ENCODE assay signal across 10 mouse cellular contexts in the genomic region with DNA sequence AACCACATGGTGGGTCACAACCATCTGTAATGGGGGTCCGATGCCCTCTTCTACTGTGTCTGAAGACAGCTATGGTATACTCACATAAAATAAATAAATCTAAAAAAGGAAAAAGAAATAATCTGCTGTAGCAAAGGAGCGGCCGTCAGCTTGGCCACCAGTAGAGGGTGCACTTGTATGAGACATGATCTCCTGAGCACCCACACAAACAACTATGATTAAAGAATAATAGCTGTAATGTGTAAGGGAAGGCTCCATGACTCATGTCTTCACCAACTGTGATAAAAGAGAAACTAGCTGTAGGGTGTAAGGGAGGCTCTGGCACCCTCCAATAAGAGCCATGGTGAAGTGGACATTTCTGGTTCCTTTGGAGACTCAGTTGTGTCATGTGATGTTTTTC. TPM values are rescaled to one million over a fixed set of nuclear protein-coding genes. Genes with fewer than 3 reads are reported as not detected.
DNase-seq lines count a peak whose midpoint lies in the region; TF ChIP-seq lines count a peak whose summit lies in the region.
"Had no signal": no experiment of that assay in that cellular context is flagged by ENCODE, and none has a peak within 500 bp of the region (broad histone marks: within the 10 kb centered on the region; RNA-seq: fewer than 3 reads in every experiment).

No protein-coding gene starts in this region.

- H3K27ac ChIP-seq in layer of hippocampus, adult 2 months = no peak overlapping the region

- DNase-seq in layer of hippocampus, adult 2 months (ENCODE audit: low spot score in 2 of 2) = no peak
- DNase-seq in layer of hippocampus, postnatal 14 days (ENCODE audit: low spot score in 2 of 2) = no peak
- DNase-seq in A20 (ENCODE audit: low read depth, low spot score) = peak; percentile 69
- DNase-seq in CD4-positive helper T cell, adult 2 months (ENCODE audit: low read depth, low spot score) = peak; percentile 61
- peak; percentile 45 for DNase-seq in embryo, embryonic 11 days
- no peak for DNase-seq in adrenal gland, adult 8-10 months
- DNase-seq in testis, postnatal 10 days (ENCODE audit: low spot score) = no peak
- DNase-seq: adrenal gland, postnatal 25 days; heart, postnatal 4 days; right cerebral cortex, postnatal 25 days had no signal

- no peak overlapping the region for H3K4me3 ChIP-seq in layer of hippocampus, adult 2 months

- TF ChIP-seq CTCF in layer of hippocampus, adult 2 months (conservative IDR thresholded peaks at IDR 0.05) = peak; percentile 65

RNA-seq across cellular contexts. Expression of a gene that starts 23.4 kb away (rescaled TPM):
- 1 to 10 TPM; 4.1 to 4.4 TPM for total RNA-seq in layer of hippocampus, adult 2 months (2021)
- 1 to 10 TPM; 7.0 to 9.0 TPM for total RNA-seq in layer of hippocampus, postnatal 14 days (2021)
- 10 to 100 TPM in 3 of 4 experiments, 1 to 10 TPM in 1; 9.4 to 12.4 (median 11.9) TPM for total RNA-seq in adrenal gland, adult 8-10 months (2022)

RNA-seq across cellular contexts. Expression of a gene that starts 50.1 kb away (rescaled TPM):
- total RNA-seq in layer of hippocampus, adult 2 months (2021) = 100 to 1,000 TPM; 162 to 170 TPM
- total RNA-seq in layer of hippocampus, postnatal 14 days (2021) = 100 to 1,000 TPM; 147 to 158 TPM
- total RNA-seq in adrenal gland, adult 8-10 months (2022) = 10 to 100 TPM; 27.6 to 47.1 (median 35.7) TPM

RNA-seq across cellular contexts. Expression of a gene that starts 54.3 kb away (rescaled TPM):
- total RNA-seq in layer of hippocampus, adult 2 months (2021) = not detected
- under 1 TPM in 1 of 2 experiments, not detected in 1; 0.07 TPM for total RNA-seq in layer of hippocampus, postnatal 14 days (2021)
- total RNA-seq in adrenal gland, adult 8-10 months (2022) = 1 to 10 TPM; 1.7 to 2.9 (median 2.3) TPM

Comparison
In these comparisons a context has a peak if more than half of its experiments do, and no peak if none do; other contexts are left out.
1. DNase-seq: peak in A20 (single experiment), CD4-positive helper T cell, adult 2 months (single experiment) and embryo, embryonic 11 days (single experiment); none in layer of hippocampus, adult 2 months (0 of 2), layer of hippocampus, postnatal 14 days (0 of 2), adrenal gland, adult 8-10 months (single experiment) and testis, postnatal 10 days (single experiment).